Mouse (Mus musculus) T-cell, adult 2 months (primary cell): Measurements from ENCODE around the gene Dscaml1.
A peak's percentile ranks its signal among the peaks of the same experiment; 100 is the strongest.

ENCODE experiments used
- DNase-seq: peaks from one replicate; pipeline ENCODE4 v3.0.0; 2022; ENCODE audit warnings: low spot score

Dscaml1 gene

DNA sequence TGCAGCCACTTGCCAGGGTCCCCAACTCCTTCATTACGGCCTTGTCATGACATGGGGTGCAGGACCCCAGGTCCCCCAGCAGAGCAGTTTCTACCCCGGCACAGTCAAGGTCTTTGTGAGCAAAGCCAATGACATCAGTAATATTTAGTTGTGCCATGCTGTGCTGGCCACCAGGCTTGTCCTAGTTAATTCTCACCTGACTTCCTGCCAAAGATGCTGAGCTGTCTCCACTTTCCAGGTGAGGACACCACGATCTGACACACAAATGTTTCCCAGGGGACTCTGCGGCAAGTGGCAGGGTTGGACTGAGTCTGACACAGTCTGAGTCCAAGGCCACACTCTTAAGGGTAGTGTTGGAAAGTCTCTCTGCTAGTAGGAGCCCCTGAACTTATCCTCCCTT lies at the start of gene Dscaml1:
Gene Dscaml1, plus strand, starts transcription at position 173 of the 400 bp plus-strand sequence.
- DNase-seq = no peak

DNA sequence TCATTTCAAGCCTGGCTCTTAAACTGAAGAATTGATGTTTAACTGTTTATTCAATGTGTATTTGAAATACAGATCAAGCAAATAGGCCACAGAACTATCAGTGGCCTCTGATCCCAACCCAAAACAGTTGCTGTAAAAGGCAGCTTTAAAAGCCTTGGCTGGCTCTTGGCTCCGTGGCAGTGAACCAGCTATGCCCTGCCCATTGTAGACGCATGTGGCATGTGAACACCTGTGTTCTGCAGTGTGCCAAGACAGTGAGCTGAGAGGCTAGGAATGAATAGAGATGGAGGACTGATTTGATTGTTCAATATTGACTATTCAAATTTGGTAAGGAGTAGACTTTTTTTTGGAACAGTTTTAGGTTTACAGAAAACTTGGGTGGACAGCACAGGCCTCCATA lies 49.5 kb upstream of the Dscaml1 start:
- DNase-seq = no peak

DNA sequence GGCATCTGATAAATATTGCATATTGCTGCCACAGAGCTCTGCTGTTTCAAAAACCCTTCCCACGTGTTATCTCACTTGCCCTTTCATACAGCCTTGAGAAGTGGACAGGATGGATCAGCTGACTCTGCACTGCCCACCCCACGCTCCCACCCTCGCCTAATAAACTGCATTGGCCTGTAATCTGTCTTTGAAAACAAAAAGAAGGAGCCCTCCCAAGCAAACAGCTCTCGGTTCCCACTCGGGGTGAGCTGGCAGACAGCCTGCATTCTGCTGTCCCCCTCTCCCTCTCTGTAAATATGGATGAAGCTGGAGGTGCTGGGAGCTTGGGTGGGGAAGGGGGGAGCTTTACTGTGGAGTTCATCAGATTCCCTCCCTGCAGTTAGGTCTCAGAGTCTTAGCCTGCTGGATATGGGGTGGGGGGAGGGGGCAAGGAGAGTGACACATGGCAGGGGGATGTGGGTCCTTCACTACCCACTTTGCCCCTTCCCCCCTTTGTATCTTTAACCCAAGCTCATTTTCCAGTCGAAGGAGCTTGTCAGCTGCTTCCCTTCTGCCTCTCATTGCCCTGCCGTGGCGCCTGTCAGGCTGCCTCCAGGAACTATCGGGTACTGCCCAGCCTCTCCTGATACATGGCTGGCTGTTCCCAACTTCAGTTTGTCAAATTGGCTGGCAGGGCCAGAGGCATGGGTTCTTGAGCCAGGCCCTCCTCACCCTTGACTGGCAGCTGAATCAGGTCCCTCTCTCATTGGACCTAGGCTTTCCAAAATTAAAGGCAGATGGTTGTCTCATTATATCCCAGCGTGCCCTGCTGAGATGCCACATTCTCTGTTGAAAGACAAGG lies 45.8 kb upstream of the Dscaml1 start:
- no peak for DNase-seq

DNA sequence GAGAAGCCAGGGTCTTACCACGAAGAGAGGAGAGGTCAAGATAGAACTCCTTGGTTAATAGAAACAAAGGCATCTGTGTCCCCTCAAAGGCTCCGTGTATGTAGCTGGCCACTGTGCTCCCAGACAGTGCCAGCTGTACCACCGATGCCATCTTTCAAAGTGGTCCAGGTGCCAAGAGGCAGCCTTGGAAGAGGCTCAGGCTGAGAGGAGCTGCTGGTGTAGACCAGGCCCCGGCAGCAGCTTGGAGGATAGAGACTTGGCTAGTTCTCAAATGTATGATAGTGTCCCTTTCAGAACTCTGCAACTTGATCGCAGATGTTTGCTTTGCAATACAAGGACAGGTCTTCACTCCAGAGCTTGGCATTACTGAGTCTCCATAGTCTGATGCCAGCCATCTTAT lies 44.1 kb upstream of the Dscaml1 start:
- no peak for DNase-seq

DNA sequence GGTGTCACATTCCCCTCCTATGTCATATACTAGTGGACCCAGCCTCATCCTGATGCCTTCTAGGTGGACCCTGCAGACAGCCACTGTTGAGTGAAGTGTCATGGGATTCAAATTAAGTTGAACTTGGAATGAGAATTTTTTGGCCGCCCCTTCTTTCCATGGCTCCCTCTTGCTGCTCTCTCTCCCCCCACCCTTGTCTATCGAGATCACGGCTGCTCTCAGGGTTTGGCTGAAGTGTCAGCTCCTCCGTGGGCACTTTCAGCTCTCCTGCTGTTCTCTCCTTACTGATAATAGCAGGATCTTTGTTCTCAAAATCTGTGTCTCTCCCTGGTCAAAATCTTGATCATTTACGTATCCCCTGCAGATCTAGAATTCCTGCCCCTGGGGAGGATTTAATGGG lies 43.6 kb upstream of the Dscaml1 start:
- no peak for DNase-seq

DNA sequence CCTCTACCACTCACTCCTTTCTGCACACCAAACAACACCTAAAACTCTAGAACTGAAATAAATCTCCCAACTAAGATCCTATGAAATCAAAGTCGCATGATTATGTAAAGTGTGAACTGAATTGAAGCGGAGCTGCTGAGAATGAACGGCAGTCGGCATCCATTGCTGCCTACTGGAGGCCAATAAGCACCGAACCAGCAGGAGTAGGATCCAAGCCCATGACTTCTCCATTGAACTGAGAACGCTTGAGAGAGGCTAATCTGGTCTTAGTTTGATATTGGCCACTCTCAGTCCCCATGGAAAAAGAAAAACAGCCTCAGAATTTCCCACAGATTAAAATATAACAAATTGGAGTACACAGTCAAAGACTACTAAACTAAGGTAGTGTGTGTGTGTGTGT lies 42.5 kb upstream of the Dscaml1 start:
- DNase-seq = no peak

DNA sequence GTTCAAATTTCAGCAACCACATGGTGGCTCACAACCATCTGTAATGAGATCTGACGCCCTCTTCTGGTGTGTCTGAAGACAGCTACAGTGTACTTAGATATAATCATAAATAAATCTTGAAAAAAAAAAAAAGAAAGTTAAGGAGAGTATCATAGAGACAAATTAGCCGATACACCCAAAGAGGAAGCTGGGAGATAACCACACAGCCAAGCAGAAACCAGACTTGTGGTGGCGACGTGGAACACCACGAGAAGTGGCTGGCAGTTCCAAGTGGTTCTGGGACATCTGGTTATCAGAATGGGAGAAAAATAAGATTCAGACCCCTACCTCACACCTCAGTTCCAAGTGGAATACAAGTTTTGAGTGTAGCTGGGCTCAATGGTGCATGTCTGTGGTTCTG lies 39.7 kb upstream of the Dscaml1 start:
- no peak for DNase-seq

DNA sequence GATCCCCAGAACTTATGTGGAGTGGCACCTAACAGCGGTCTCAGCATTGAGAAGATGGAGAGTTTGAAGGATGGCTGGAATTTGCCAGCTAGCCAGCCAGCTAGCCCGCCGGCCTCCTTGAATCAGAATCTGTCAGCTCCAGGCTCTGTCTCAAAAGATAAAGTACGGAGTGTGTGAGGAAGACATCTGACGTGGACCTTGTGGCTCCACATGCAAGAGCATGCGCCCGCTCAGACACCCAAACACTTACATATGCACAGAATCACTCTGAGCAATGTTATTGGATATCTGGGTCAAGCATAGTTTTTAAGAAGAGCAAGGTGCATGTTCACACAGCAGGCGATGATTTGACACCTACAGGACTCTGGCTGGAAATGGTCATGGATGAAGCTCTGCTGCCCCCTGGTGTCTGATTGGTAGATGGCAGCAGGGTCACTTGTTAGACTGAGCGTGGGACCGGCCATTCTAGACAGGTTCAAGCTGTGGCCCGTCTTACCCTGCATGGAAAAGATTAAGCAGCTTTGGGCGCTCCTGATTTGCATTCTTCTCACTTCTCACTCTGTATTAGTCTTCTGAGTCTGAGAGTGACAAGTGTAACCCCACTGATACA lies 37.9 kb upstream of the Dscaml1 start:
- DNase-seq = peak; percentile 82

DNA sequence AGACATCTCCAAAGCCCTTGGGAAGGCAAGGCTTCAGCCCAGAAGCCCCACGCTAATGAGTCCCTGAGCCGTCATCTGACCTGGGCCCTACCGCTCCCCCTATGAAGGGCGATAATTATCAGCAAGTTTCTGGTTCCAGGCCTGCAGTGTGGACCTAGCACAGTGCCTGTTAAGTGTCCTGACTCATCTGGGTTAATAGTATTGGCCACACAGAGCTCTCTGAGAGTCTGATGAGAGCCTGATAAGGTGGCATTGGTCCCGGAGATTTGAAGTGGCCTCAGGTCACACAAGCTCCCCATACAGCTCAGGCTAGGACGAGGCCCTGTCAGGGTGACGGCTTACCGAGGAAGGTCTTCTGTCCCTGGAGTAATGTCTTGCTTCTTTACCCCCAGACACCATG lies 36.8 kb upstream of the Dscaml1 start:
- DNase-seq = no peak

DNA sequence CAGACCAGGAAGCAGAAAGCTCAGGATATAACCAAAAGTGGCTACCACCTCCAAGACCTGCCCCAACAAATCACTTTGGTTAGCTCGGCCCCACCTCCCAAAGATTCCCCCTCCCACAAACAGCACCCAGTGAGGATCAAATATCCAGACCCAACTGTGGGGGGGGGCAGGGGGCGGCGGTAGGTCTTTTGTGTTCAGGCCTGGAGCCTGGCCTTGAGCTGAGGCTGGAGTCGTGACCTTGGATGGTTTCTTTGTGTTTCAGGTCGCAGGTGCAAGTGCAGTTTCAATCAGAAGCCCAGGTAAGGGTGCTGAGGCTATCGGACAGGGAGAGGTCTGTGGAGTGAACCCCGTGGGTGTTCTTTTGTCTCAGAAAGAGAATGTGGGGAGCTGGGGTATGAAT lies 35.1 kb upstream of the Dscaml1 start:
- DNase-seq = no peak

DNA sequence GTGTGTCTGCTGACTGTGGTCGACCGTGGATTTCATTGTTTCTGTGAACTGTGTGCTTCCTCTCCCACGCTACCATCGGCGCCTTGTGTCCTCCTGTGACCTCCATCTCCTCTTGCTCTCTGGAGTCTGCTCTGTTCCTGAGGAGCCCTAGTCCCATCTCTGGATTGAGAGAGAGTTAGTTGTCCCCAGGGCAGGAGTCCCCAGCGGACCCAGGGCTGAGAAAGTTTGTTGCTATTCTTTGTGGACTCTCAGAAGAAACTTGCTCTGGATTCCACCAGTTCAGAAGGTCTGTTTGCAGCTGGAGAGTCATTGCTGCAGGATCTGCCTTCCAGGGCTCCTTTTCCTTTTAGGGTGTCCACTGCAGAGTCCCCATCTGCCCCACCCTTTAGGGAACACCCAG lies 31.2 kb upstream of the Dscaml1 start:
- no peak for DNase-seq

DNA sequence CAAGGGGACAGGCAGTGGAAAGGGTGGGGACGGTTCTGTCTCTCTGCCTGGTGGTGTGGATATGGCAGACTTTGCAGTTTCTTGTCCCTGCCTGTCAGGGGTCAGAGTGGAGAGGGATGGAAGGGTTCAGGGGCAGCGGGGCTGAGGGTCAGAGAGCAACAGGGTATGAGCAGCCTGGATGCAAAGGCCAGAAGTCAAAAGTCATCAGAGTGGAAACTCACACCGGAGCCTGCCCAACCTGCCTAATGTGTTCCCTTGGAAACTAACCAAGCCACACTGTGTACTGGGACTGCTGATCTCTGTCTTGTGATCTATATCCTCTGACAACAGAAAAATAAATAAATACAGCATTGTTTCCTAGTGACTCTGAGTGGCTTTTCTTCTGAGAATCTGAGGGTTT lies 30.6 kb upstream of the Dscaml1 start:
- no peak for DNase-seq

DNA sequence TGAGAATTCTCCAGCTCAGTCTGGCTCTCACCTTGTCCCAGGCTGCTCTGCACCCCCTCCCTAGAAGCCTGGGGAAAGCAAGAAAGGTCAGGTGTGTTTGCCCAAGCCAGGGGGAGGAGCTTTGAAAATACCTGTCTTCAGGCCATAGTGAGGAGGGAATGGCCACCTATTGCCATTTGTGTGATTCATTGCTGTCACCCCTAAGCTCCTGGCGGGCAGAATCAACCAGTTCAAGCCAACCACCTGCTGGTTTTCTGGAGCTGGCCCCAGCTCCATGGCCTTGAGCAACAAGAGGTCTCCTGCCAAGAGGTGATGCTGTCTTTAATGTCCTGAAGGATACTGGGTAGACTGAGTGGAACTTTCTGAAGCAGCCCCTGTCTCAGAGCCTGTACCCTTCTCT lies 28.1 kb upstream of the Dscaml1 start:
- DNase-seq = no peak

DNA sequence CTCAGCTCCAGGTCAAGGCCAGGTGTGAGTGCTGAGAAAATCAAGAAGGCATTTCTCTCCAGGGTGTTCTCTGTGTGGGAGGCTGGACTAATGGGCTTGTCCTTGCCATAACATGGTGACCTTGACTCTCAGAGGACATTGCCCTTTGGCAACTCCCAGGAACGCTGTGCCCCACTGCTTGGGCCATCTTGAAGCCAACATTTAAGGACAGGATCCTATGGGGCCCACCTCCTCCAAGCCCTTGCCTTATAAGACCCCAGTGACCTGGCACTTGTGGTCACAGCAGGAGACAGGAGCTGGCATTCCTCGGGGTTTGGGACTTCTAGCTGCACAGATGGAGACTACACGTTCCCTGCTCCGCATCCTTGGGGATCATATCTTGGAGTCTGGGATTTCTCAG lies 27.0 kb upstream of the Dscaml1 start, which contains the start of gene Fxyd2:
Gene Fxyd2, plus strand, starts transcription at position 236 of the 400 bp plus-strand sequence.
- no peak for DNase-seq

DNA sequence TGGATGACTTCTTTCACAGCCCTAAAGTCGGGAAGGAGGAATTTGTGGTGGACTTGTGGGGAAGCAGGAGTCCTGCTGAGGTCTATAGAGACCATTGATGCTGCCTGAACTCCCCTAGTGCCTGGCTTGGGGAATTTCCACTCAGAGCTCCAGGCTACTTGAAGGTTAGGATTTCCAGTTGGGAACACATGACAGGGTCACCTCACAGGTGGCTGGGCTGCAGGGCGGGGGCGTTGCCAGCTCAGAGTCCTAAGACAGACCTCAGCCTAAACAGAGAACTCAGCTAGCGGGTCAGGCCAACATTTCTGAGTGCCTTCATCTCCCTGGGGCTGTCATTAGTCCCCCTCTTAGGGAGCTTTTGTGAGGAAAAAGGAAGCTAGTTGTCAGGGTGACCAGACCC lies 24.6 kb upstream of the Dscaml1 start:
- DNase-seq = no peak

DNA sequence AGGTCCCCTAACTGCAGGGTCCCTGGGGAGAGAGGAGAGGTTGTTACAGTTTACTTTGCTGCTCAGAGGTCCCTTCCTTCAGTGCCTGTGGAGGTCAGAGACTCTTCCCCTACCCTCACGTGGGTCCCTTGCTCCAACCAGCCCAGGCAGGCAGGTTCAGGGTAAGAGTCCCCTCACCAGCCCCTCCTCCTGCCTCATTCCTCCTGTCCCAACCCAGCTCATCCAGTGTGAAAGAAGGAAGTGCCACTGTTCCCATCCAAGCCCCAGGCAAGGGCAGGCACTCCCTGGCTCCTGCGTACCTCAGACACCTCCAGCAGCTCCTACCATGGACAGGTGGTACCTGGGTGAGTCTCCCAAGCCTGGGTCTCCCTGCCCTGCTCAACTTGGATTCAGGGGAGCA lies 23.5 kb upstream of the Dscaml1 start:
- no peak for DNase-seq

DNA sequence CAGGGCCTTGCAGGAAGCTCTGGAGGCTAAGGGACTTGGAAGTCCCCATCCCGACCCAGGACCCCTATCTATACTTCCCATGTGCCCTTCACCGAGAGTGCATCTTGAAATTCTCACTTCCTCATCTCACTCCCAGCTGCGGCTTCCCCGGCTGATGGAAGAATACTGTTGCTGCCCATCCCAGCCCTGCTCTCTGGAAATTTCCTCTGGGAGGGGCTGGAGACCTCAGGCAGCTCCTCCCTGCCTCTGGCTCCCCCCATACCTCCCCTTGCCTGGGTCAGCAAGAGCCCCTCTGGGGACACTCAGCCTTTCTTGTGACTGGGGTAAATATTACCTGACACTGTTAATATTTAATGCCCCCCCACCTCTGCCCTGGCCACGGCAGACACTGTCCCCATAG lies 20.7 kb upstream of the Dscaml1 start:
- DNase-seq = no peak

DNA sequence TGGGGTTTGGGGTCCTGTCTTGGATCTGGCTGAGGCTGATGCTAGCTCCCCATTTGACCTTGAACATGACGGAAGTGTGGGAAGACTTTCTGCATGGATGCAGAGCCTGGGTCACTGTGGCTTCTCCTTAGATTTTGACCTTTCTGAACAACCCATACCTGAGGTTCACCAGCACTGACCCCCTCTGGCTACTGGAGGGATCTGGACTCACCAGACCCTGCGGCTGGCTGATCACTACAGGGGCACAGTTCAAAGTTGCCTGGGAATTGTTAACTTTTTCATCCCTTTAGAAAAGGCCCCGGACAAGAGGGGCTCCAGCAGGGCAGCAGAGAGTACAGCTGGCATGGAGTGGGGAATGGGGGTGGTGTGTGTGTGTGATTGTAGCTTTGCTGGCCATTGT lies 19.6 kb upstream of the Dscaml1 start:
- DNase-seq = no peak

DNA sequence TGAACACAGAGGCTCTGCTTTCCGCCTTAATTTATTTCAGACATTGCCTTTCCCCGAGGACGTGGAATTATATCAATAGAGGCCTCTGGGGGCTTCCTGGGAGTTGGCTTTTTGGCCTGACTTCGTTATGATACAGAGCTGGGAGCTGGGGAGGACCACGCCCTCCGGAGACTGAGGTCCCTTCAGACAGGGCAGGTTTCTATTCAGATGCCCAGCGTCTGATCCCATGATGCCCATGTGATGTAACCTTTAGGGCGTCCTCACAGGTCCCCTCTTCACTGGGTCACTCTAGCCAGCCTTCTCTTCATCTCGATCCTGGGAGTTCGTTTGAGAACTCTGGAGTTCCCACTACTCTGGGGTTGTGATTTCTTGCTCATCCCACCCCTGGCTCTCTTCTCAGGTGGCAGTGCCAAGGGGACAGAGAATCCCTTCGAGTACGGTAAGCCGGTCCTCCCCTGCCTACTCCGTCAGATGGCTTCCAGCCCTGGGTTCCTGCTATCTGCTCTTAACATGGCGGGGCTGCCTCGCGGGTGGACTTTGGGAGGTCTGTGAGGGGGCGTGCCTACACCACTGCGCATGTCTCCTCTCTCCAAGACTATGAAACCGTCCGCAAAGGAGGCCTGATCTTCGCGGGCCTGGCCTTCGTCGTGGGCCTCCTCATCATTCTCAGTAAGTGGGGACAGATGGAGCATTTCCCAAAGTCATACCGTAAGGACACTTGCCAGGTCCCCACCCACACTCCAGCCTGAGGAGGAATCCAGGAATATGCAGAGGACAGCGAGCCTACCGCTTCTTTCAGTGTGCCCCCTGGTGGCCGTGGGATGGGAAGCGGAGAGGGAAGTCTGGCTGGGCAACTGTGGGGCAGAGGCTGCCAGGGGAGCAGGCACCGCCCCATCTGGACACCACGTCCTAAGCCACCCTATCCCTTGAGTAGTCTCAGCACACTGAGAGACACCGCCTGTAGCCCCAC lies 18.4 kb upstream of the Dscaml1 start:
- DNase-seq = peak; percentile 27

DNA sequence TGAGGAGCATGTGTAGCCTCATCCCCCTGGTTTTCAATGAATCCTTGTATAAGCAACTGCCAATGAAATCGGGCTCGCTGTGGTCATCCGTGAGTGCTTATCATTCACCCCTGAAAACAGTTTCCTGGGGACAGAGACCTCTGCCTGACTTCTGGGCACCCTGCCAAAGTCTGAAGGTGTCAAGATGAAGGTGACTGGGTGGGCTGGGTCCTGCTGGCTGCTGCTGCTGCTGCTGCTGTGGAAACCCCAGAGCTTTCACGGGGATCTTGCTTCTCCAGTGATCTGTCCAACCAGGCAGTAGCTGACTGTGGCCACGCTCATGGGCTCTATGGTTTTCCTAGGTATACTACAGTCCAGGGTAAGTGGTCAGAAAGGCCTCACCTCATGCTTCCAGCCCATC lies 16.2 kb upstream of the Dscaml1 start:
- DNase-seq = no peak

DNA sequence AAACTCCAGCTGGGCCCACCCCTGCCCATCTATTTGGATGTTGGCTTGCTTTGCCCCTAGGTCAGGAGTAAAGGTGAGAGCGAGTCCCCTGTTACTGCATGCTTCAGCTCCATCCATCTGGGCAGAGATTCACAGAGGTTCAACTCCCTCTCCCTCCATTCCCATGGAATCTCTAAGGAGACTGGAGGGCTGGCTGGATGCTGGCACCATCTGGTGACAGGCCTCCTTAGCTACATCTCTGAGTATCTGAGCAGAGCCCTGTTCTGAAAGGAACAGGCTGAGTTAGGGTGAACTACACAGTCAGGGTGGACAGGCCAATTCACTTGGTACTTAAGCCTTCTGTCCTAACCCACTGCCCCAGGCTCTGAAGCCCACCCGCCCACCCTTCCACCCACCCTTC lies 15.8 kb upstream of the Dscaml1 start:
- DNase-seq = no peak

DNA sequence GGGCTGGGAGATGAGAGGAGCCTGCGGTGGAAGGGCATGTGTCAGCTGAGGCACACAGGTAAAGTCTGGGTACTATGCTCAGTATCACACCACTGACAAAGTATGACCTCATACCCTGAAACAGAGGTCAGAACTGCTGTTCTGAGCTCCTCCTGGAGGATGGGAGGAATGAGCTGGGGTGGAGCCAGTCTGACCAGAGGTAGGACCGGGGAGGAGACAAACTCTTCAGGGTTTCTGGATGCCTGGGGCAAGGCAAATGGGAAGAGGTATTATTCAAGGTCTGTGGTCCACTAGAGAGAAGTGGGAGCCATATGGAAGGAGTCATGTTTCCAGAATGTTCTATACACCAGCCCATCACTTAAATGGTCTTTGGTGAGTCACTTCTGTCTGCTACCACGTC lies 15.3 kb upstream of the Dscaml1 start:
- no peak for DNase-seq

DNA sequence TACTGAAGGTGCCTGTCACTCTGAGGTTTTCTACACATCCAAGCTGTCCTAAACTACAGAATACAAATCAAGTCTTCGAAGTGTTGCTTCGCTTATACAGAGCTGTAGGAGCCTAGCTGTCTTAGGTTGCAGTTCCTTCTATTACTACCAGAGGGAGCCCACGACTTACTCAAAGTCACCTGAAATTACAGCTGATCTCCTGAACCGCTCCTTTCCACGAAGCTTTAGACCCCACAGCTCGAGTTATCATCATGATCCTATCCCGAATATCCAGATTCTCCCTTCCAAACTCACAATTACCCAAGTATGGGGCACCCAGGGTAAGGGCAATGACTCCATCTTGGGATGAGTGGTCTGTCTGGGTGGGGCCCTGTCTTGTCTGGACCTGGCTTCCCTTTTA lies 14.6 kb upstream of the Dscaml1 start:
- DNase-seq = peak; percentile 27
